In genomic region chr6:88831456-88831855, GRCm38 (mm10) we compare ENCODE assay signal across 10 mouse cellular contexts. TPM values are rescaled to one million over a fixed set of nuclear protein-coding genes. Genes with fewer than 3 reads are reported as not detected.
DNase-seq lines count a peak whose midpoint lies in the region; ATAC-seq lines count a peak whose summit lies in the region.
"Had no signal": no experiment of that assay in that cellular context is flagged by ENCODE, and none has a peak within 500 bp of the region (broad histone marks: within the 10 kb centered on the region; RNA-seq: fewer than 3 reads in every experiment).

No protein-coding gene starts in this region.

- peaks cover 6% of the 10 kb centered on the region for H3K27me3 ChIP-seq in midbrain, embryonic 12.5 days
- H3K27me3 ChIP-seq in splenic B cell, adult 2 months (ENCODE audit: control insufficient read depth, insufficient read depth, low read length, poor library complexity, severe bottlenecking), result no peaks in the 10 kb centered on the region
- H3K27me3 ChIP-seq: embryonic facial prominence, embryonic 13.5 days; lung, embryonic 15.5 days had no signal

- no peak overlapping the region for H3K4me2 ChIP-seq in midbrain, embryonic 12.5 days (replicated peaks)
- H3K4me2 ChIP-seq: embryonic facial prominence, embryonic 13.5 days; lung, embryonic 15.5 days had no signal

- peaks cover 7% of the 10 kb centered on the region; the same call in 1 of the 2 replicates for H3K4me1 ChIP-seq in midbrain, embryonic 12.5 days

- intact Hi-C loops in heart, postnatal 14 days (cut with DNase I), result loop anchor here (2.0 kb wide), 2 partner anchors 241 to 281 kb away; no protein-coding TSS in a partner anchor

- H3K9ac ChIP-seq in midbrain, embryonic 12.5 days (replicated peaks), result no peak overlapping the region
- H3K9ac ChIP-seq: embryonic facial prominence, embryonic 13.5 days; lung, embryonic 15.5 days had no signal

- no peak overlapping the region for H3K27ac ChIP-seq in midbrain, embryonic 12.5 days (replicated peaks)
- H3K27ac ChIP-seq: embryonic facial prominence, embryonic 13.5 days; lung, embryonic 15.5 days had no signal

- H3K9me3 ChIP-seq in midbrain, embryonic 12.5 days, result no peaks in the 10 kb centered on the region
- H3K9me3 ChIP-seq: embryonic facial prominence, embryonic 13.5 days; lung, embryonic 15.5 days had no signal

- peaks cover 12% of the 10 kb centered on the region; the same call in 1 of the 2 replicates for H3K36me3 ChIP-seq in midbrain, embryonic 12.5 days
- H3K36me3 ChIP-seq in splenic B cell, adult 2 months (ENCODE audit: control insufficient read depth, insufficient read depth, low read length, poor library complexity, severe bottlenecking), result no peaks in the 10 kb centered on the region; the same call in 1 of the 2 replicates
- H3K36me3 ChIP-seq: lung, embryonic 15.5 days had no signal

- WGBS in large intestine, adult 2 months, result 23% methylated on average over 8 of the region's 8 CpGs
- 28% methylated on average over 8 of the region's 8 CpGs for WGBS in midbrain, embryonic 12.5 days

- DNase-seq in layer of hippocampus, adult 11-12 months (ENCODE audit: low spot score), result peak; percentile 50
- DNase-seq in layer of hippocampus, adult 9-11 months, result no peak
- peak; percentile 43 for DNase-seq in T-cell, adult 2 months (ENCODE audit: low spot score)
- DNase-seq in cerebellum, postnatal 25 days, result peak; percentile 84 to 89
- DNase-seq in heart, postnatal 14 days, result peak; percentile 77 to 78
- DNase-seq in large intestine, adult 2 months (ENCODE audit: low read depth, low spot score), result peak; percentile 33
- DNase-seq in splenic B cell, adult 2 months (ENCODE audit: low read depth, low spot score), result peak; percentile 88

- H3K4me3 ChIP-seq in midbrain, embryonic 12.5 days, result no peak overlapping the region
- H3K4me3 ChIP-seq: embryonic facial prominence, embryonic 13.5 days; lung, embryonic 15.5 days had no signal

- peak; percentile 53; the same call in 1 of the 2 replicates for ATAC-seq in midbrain, embryonic 12.5 days (ENCODE audit: low FRiP score, low read depth)

RNA-seq across cellular contexts. Expression of gene Abtb1, which starts 10.3 kb away (rescaled TPM):
- 10 to 100 TPM; 23.4 to 24.3 TPM for total RNA-seq in heart, postnatal 14 days (2021)
- 41.3 and 53.3 TPM in 2 replicates for polyA plus RNA-seq in large intestine, adult 2 months (2012; rRNA removed)
- polyA plus RNA-seq in midbrain, embryonic 12.5 days (2016; fragmentation: Nextera tagmentation; extraction: Ambion mirVana), result 27.7 and 30.0 TPM in 2 replicates

RNA-seq across cellular contexts. Expression of gene Podxl2, which starts 43.4 kb away (rescaled TPM):
- 10 to 100 TPM; 26.7 to 27.4 TPM for total RNA-seq in heart, postnatal 14 days (2021)
- 7.1 and 7.6 TPM in 2 replicates for polyA plus RNA-seq in large intestine, adult 2 months (2012; rRNA removed)
- 305 and 314 TPM in 2 replicates for polyA plus RNA-seq in midbrain, embryonic 12.5 days (2016; fragmentation: Nextera tagmentation; extraction: Ambion mirVana)

Comparison
In these comparisons a context has a peak if more than half of its experiments do, and no peak if none do; other contexts are left out.
1. RNA of gene Podxl2, which starts 43.4 kb away (polyA plus RNA-seq): 305 to 314 TPM in midbrain, embryonic 12.5 days; 7.1 to 7.6 TPM in large intestine, adult 2 months; every median in the first group is over 10 times any median in the second.